Mouse (Mus musculus) MEL (cell line): ENCODE measurements around the gene Pdk2. TPM values are rescaled to one million over a fixed set of nuclear protein-coding genes. Genes with fewer than 3 reads are reported as not detected.

Experiments
- DNase-seq: peaks from one replicate; pipeline ENCODE4 v3.0.0; 2011; ENCODE audit warnings: low read depth, low spot score
- H3K27ac ChIP-seq: 2 replicates; pipeline ENCODE4 v1.5.1; 2012; ENCODE audit warnings: low read depth, mild to moderate bottlenecking, control low read depth, low read length, moderate library complexity; ENCODE audit not compliant: control insufficient read depth
- H3K27me3 ChIP-seq, 2 experiments: fragments of 150-350 bp in 1 of 2; sonication (generic) in 1 of 2; 2 replicates each; pipeline ENCODE4 v1.6.1; 2012; ENCODE audit warnings: low read length in 2 of 2, mild to moderate bottlenecking in 2 of 2, improper control_type of control experiment in 1 of 2, moderate library complexity in 1 of 2; ENCODE audit not compliant: insufficient read depth in 2 of 2, control insufficient read depth in 1 of 2
- H3K36me3 ChIP-seq, 2 experiments: 2 replicates each; pipeline ENCODE4 v1.6.1; 2012 to 2014; ENCODE audit warnings: low read length in 2 of 2, improper control_type of control experiment in 1 of 2, inconsistent platforms in 1 of 2, mild to moderate bottlenecking in 1 of 2; ENCODE audit not compliant: insufficient read depth in 2 of 2, control insufficient read depth in 1 of 2
- H3K4me1 ChIP-seq, 2 experiments: fragments of 150-350 bp in 1 of 2; sonication (generic) in 1 of 2; 2 replicates each; pipeline ENCODE4 v1.6.1; 2012; ENCODE audit warnings: low read length in 2 of 2, improper control_type of control experiment in 1 of 2, mild to moderate bottlenecking in 1 of 2; ENCODE audit not compliant: insufficient read depth in 2 of 2, control insufficient read depth in 1 of 2
- H3K4me3 ChIP-seq, 2 experiments: fragments of 150-350 bp in 1 of 2; sonication (generic) in 1 of 2; 2 replicates each; pipeline ENCODE4 v1.5.1; 2012; ENCODE audit warnings: low read depth in 2 of 2, low read length in 2 of 2, mild to moderate bottlenecking in 2 of 2, moderate library complexity in 2 of 2, control low read depth in 1 of 2, improper control_type of control experiment in 1 of 2; ENCODE audit not compliant: control insufficient read depth in 1 of 2, insufficient read depth in 1 of 2
- H3K79me2 ChIP-seq: 2 replicates; pipeline ENCODE4 v1.6.1; 2012; ENCODE audit warnings: mild to moderate bottlenecking, low read length, moderate library complexity; ENCODE audit not compliant: control insufficient read depth, poor library complexity, insufficient read depth
- H3K9ac ChIP-seq: 2 replicates; pipeline ENCODE4 v1.6.1; 2012; ENCODE audit warnings: low read depth, mild to moderate bottlenecking, control low read depth, low read length, moderate library complexity; ENCODE audit not compliant: control insufficient read depth, poor library complexity, severe bottlenecking
- H3K9me3 ChIP-seq: fragments of 150-350 bp; sonication (generic); replicated peaks from 2 replicates; pipeline ENCODE4 v1.6.1; 2012; ENCODE audit warnings: mild to moderate bottlenecking, low read length, improper control_type of control experiment, moderate library complexity; ENCODE audit not compliant: insufficient read depth
- BHLHE40 ChIP-seq: IDR thresholded peaks from 2 replicates; pipeline ENCODE4 v1.6.1; 2012; ENCODE audit warnings: low read depth, mild to moderate bottlenecking, inconsistent platforms, low read length, improper control_type of control experiment, borderline replicate concordance
- CHD2 ChIP-seq: IDR thresholded peaks from 2 replicates; pipeline ENCODE4 v1.6.1; 2011; ENCODE audit warnings: low read length, improper control_type of control experiment
- CTCF ChIP-seq, 3 experiments: IDR thresholded peaks in 2 of 3; conservative IDR thresholded peaks in 1 of 3; 2 replicates each; pipeline ENCODE4 v1.5.1; 2011 to 2012; ENCODE audit warnings: low read length in 3 of 3, low read depth in 2 of 3, mild to moderate bottlenecking in 2 of 3, improper control_type of control experiment in 1 of 3, inconsistent platforms in 1 of 3, mixed read lengths in 1 of 3, moderate library complexity in 1 of 3; ENCODE audit not compliant: control insufficient read depth in 1 of 3, insufficient read depth in 1 of 3, poor library complexity in 1 of 3, severe bottlenecking in 1 of 3
- E2F4 ChIP-seq: IDR thresholded peaks from 2 replicates; pipeline ENCODE4 v1.6.1; 2011; ENCODE audit warnings: low read depth, low read length, improper control_type of control experiment, borderline replicate concordance
- ELF1 ChIP-seq: IDR thresholded peaks from 2 replicates; pipeline ENCODE4 v1.6.1; 2014; ENCODE audit warnings: low read depth, mild to moderate bottlenecking, inconsistent platforms, low read length, improper control_type of control experiment, moderate library complexity
- EP300 ChIP-seq, 2 experiments: IDR thresholded peaks; 2 replicates each; pipeline ENCODE4 v1.6.1; 2011; ENCODE audit warnings: improper control_type of control experiment in 2 of 2, low read length in 2 of 2, low read depth in 1 of 2, mild to moderate bottlenecking in 1 of 2
- ETS1 ChIP-seq: IDR thresholded peaks from 2 replicates; pipeline ENCODE4 v1.6.1; 2012; ENCODE audit warnings: low read depth, mild to moderate bottlenecking, inconsistent platforms, low read length, improper control_type of control experiment, moderate library complexity
- GABPA ChIP-seq: IDR thresholded peaks from 2 replicates; pipeline ENCODE4 v1.6.1; 2012; ENCODE audit warnings: low read depth, mild to moderate bottlenecking, inconsistent platforms, low read length, improper control_type of control experiment, moderate library complexity
- GATA1 ChIP-seq: IDR thresholded peaks from 2 replicates; pipeline ENCODE4 v1.6.1; 2011; ENCODE audit warnings: low read depth, low read length, improper control_type of control experiment
- HCFC1 ChIP-seq: IDR thresholded peaks from 2 replicates; pipeline ENCODE4 v1.6.1; 2012; ENCODE audit warnings: low read depth, mild to moderate bottlenecking, inconsistent platforms, low read length, improper control_type of control experiment, moderate library complexity
- JUND ChIP-seq: IDR thresholded peaks from 2 replicates; pipeline ENCODE4 v1.6.1; 2011; ENCODE audit warnings: low read depth, mild to moderate bottlenecking, improper control_type of control experiment, low read length
- KAT2A ChIP-seq: conservative IDR thresholded peaks from 2 replicates; pipeline ENCODE4 v1.6.1; 2012; ENCODE audit warnings: low read depth, low read length, improper control_type of control experiment, inconsistent platforms
- MAFK ChIP-seq: IDR thresholded peaks from 2 replicates; pipeline ENCODE4 v1.6.1; 2011; ENCODE audit warnings: low read depth, mild to moderate bottlenecking, low read length, improper control_type of control experiment, borderline replicate concordance
- MAX ChIP-seq: IDR thresholded peaks from 2 replicates; pipeline ENCODE4 v1.6.1; 2011; ENCODE audit warnings: low read length, improper control_type of control experiment
- MEF2A ChIP-seq: IDR thresholded peaks from 2 replicates; pipeline ENCODE4 v1.6.1; 2014; ENCODE audit warnings: low read depth, mild to moderate bottlenecking, inconsistent platforms, low read length, improper control_type of control experiment; ENCODE audit not compliant: poor library complexity, insufficient replicate concordance, severe bottlenecking; ENCODE audit errors: extremely low read depth
- MXI1 ChIP-seq: IDR thresholded peaks from 2 replicates; pipeline ENCODE4 v1.6.1; 2011; ENCODE audit warnings: mild to moderate bottlenecking, low read depth, low read length, improper control_type of control experiment
- MYC ChIP-seq: IDR thresholded peaks from 2 replicates; pipeline ENCODE4 v1.6.1; 2011; ENCODE audit warnings: low read depth, mild to moderate bottlenecking, low read length, improper control_type of control experiment, moderate library complexity
- NELFE ChIP-seq: IDR thresholded peaks from 2 replicates; pipeline ENCODE4 v1.6.1; 2011; ENCODE audit warnings: low read depth, low read length, improper control_type of control experiment
- NRF1 ChIP-seq: IDR thresholded peaks from 2 replicates; pipeline ENCODE4 v1.6.1; 2014; ENCODE audit warnings: low read depth, mild to moderate bottlenecking, inconsistent platforms, low read length, improper control_type of control experiment, moderate library complexity; ENCODE audit not compliant: poor library complexity, insufficient read depth, severe bottlenecking
- POLR2A ChIP-seq, 2 experiments: IDR thresholded peaks; 2 replicates each; pipeline ENCODE4 v1.6.1; 2011 to 2012; ENCODE audit warnings: low read length in 2 of 2, mild to moderate bottlenecking in 2 of 2, control low read depth in 1 of 2, improper control_type of control experiment in 1 of 2, low read depth in 1 of 2, moderate library complexity in 1 of 2; ENCODE audit not compliant: control insufficient read depth in 1 of 2, insufficient read depth in 1 of 2, poor library complexity in 1 of 2
- POLR2AphosphoS2 ChIP-seq: IDR thresholded peaks from 2 replicates; pipeline ENCODE4 v1.6.1; 2011; ENCODE audit warnings: low read length, improper control_type of control experiment
- RAD21 ChIP-seq: IDR thresholded peaks from 2 replicates; pipeline ENCODE4 v1.6.1; 2011; ENCODE audit warnings: mild to moderate bottlenecking, low read depth, low read length, improper control_type of control experiment
- RCOR1 ChIP-seq: IDR thresholded peaks from 2 replicates; pipeline ENCODE4 v1.6.1; 2012; ENCODE audit warnings: low read depth, mild to moderate bottlenecking, inconsistent platforms, low read length, improper control_type of control experiment
- SIN3A ChIP-seq: IDR thresholded peaks from 2 replicates; pipeline ENCODE4 v1.6.1; 2012; ENCODE audit warnings: low read length, improper control_type of control experiment, inconsistent platforms
- SMC3 ChIP-seq: IDR thresholded peaks from 2 replicates; pipeline ENCODE4 v1.6.1; 2011; ENCODE audit warnings: low read depth, low read length, improper control_type of control experiment
- TAL1 ChIP-seq: IDR thresholded peaks from 2 replicates; pipeline ENCODE4 v1.6.1; 2012; ENCODE audit warnings: mild to moderate bottlenecking, inconsistent platforms, low read length, moderate library complexity, mixed read lengths
- TCF12 ChIP-seq: IDR thresholded peaks from 2 replicates; pipeline ENCODE4 v1.6.1; 2014; ENCODE audit warnings: low read depth, mild to moderate bottlenecking, inconsistent platforms, low read length, improper control_type of control experiment, moderate library complexity
- USF1 ChIP-seq: IDR thresholded peaks from 2 replicates; pipeline ENCODE4 v1.6.1; 2014; ENCODE audit warnings: low read depth, mild to moderate bottlenecking, inconsistent platforms, low read length, improper control_type of control experiment, moderate library complexity
- ZC3H11A ChIP-seq: IDR thresholded peaks from 2 replicates; pipeline ENCODE4 v1.6.1; 2012; ENCODE audit warnings: low read depth, mild to moderate bottlenecking, inconsistent platforms, low read length, improper control_type of control experiment
- ZKSCAN1 ChIP-seq: IDR thresholded peaks from 2 replicates; pipeline ENCODE4 v1.6.1; 2012; ENCODE audit warnings: low read depth, mild to moderate bottlenecking, inconsistent platforms, low read length, improper control_type of control experiment, moderate library complexity
- ZNF384 ChIP-seq: IDR thresholded peaks from 2 replicates; pipeline ENCODE4 v1.6.1; 2012; ENCODE audit warnings: low read depth, mild to moderate bottlenecking, inconsistent platforms, low read length, improper control_type of control experiment
- polyA plus RNA-seq, 2 experiments: library from polyadenylated mRNA; stranded (reverse) in 1 of 2; unstranded in 1 of 2; fragments of >175 nt in 1 of 2; fragments of >200 nt in 1 of 2; gene quantifications; 2 replicates each; pipeline versions ENCODE4 v1.2.1 to v1.2.4; 2012; ENCODE audit warnings: low replicate concordance in 2 of 2, low read depth in 1 of 2; ENCODE audit not compliant: insufficient read length in 2 of 2, insufficient read depth in 1 of 2, missing spikeins in 1 of 2
- total RNA-seq: library from RNA; depleted of rRNA; stranded (reverse); fragments of 300-350 nt; gene quantifications from 2 replicates; pipeline ENCODE4 v1.2.3, GENCODE M21; 2012

The Pdk2 gene
- total and polyA plus RNA-seq, 3 experiments = 0.81 to 8.0 TPM; not detected in 1

DNA sequence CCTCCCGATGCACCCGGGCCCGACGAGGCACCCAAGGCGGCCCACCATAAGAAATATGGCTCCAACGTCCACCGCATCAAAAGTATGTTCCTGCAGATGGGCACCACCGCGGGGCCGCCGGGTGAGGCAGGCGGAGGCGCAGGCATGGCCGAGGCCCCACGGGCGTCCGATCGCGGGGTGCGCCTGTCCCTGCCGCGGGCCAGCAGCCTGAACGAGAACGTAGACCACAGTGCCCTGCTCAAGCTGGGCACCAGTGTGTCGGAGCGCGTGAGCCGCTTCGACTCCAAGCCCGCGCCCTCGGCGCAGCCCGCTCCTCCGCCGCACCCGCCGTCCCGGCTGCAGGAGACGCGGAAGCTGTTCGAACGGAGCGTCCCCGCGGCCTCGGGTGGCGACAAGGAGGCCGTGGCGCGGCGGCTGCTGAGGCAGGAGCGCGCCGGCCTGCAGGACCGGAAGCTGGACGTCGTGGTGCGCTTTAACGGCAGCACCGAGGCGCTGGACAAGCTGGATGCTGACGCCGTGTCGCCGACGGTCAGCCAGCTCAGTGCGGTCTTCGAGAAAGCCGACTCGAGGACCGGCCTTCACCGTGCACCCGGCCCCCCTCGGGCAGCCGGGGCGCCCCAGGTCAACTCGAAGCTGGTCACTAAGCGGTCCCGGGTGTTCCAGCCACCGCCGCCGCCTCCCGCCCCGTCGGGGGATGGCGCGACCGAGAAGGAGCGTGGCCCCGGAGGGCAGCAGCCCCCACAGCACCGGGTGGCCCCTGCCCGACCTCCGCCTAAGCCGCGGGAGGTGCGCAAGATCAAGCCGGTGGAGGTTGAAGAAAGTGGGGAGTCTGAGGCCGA, 49.3 kb downstream of the Pdk2 start (continued):
- TF ChIP-seq E2F4 (no peak), EP300 (IDR thresholded peaks at IDR 0.05; ENCODE audit: low read depth in 1 of 2, low read length in 2 of 2) (no peak)

DNA sequence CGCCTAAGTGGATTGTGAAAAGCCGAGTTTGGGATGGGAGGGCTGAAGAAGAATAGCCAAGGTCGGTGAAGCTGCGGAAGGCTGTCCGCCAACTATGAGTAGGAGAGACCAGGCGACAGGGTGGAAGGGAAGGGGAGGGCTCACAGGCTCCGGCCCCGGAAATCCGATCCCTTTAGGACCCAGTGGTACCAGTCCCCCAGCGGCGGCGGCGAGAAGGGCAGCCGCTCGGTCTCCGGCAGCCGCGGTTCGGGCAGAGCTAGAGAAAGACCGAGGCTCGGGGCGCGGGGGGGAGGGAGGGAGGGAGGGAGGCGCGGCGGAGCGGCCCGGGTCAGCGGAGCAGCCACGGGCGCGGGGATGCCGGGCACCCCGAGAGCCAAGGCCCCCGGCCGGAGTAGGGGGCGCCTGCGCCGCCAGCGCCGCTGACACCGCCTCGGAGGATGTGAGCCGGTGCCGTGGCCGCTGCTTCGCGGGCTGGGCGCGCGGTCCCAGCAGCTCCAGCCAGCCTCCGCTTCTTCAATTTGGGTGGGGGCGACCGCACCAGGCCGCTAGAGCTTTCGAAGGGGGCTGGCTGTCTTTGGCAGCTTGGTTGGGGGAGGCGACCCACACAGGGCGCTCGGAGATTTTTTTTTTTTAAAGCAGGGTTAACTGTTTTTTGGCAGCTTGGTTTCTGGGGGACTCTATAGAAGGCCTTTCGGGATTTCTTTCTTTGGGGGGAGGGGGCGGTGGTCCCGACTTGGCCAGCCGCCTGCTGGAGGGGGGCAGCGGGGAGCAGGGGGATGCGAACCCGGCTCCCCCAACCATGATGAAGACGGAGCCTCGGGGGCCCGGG, 50.2 kb downstream of the Pdk2 start, which contains the start of gene Ppp1r9b:
TSS of gene Ppp1r9b (plus strand) at position 287 of the 829 bp plus-strand sequence.
- Histone ChIP-seq H3K4me3 (peak within 1 kb of the TSS; percentile 79 to 87), H3K9me3 (no peaks in the 10 kb centered on the region), H3K27ac (peak within 1 kb of the TSS; percentile 86), H3K79me2 (peaks cover 62% of the 10 kb centered on the region), H3K27me3 (no peaks in the 10 kb centered on the region), H3K9ac (peak within 1 kb of the TSS; percentile 97), H3K36me3 (peaks cover 0 to 33% of the 10 kb centered on the region in 2 experiments; a peak in 2 of 4 replicates), H3K4me1 (peaks cover 26 to 50% of the 10 kb centered on the region in 2 experiments)
- DNase-seq = peak; percentile 93
- TF ChIP-seq POLR2A (IDR thresholded peaks at IDR 0.05; ENCODE audit: control insufficient read depth in 1 of 2, insufficient read depth in 1 of 2, low read depth in 1 of 2, low read length in 2 of 2, poor library complexity in 1 of 2) (peak; percentile 36 to 85; a peak in 2 of 4 replicates), JUND (no peak), GABPA (no peak), E2F4 (no peak), SIN3A (peak; percentile 95), TAL1 (no peak), ETS1 (peak; percentile 72), USF1 (peak; percentile 27; the same call in 1 of the 2 replicates), EP300 (IDR thresholded peaks at IDR 0.05; ENCODE audit: low read depth in 1 of 2, low read length in 2 of 2) (peak in 1 of 2 experiments; percentile 45; a peak in 3 of 4 replicates), NELFE (peak; percentile 87), ZNF384 (peak; percentile 80), CHD2 (no peak), KAT2A (peak; percentile 53; the same call in 1 of the 2 replicates), CTCF (IDR thresholded peaks at IDR 0.05 in 2 of 3, conservative IDR thresholded peaks at IDR 0.05 in 1 of 3; ENCODE audit: control insufficient read depth in 1 of 3, insufficient read depth in 1 of 3, low read depth in 2 of 3, low read length in 3 of 3, poor library complexity in 1 of 3, severe bottlenecking in 1 of 3) (peak; percentile 43 to 61 (median 49); a peak in 5 of 6 replicates), ZKSCAN1 (no peak), POLR2AphosphoS2 (peak; percentile 91), MYC (0 out of 2 replicates have a peak, but pooled peaks have one; percentile 6), MXI1 (peak; percentile 79), MAX (peak; percentile 66), BHLHE40 (no peak), MEF2A (no peak), RAD21 (no peak), HCFC1 (peak; percentile 82), RCOR1 (0 out of 2 replicates have a peak, but pooled peaks have one; percentile 37), TCF12 (peak; percentile 83), MAFK (no peak), GATA1 (no peak), NRF1 (0 out of 2 replicates have a peak, but pooled peaks have one; percentile 6), SMC3 (peak; percentile 10; the same call in 1 of the 2 replicates), ZC3H11A (no peak), ELF1 (peak; percentile 83)
